Mouse (Mus musculus) CH12.LX (cell line): ENCODE results near the gene Dync1i1.

Experiments
- JUND ChIP-seq: conservative IDR thresholded peaks from 2 replicates; pipeline ENCODE4 v1.6.1; 2011; ENCODE audit warnings: low read depth, low read length, improper control_type of control experiment
- MAZ ChIP-seq: IDR thresholded peaks from 2 replicates; pipeline ENCODE4 v1.6.1; 2012; ENCODE audit warnings: low read depth, mild to moderate bottlenecking, inconsistent platforms, low read length, improper control_type of control experiment, moderate library complexity
- NELFE ChIP-seq: IDR thresholded peaks from 2 replicates; pipeline ENCODE4 v1.6.1; 2011; ENCODE audit warnings: low read depth, low read length, improper control_type of control experiment
- POLR2A ChIP-seq: IDR thresholded peaks from 2 replicates; pipeline ENCODE4 v1.6.1; 2011; ENCODE audit warnings: low read depth, mild to moderate bottlenecking, improper control_type of control experiment, low read length
- RAD21 ChIP-seq: IDR thresholded peaks from 2 replicates; pipeline ENCODE4 v1.6.1; 2011; ENCODE audit warnings: low read depth, mild to moderate bottlenecking, low read length, improper control_type of control experiment, moderate library complexity
- SIN3A ChIP-seq: IDR thresholded peaks from 2 replicates; pipeline ENCODE4 v1.6.1; 2012; ENCODE audit warnings: low read length, improper control_type of control experiment, inconsistent platforms
- USF2 ChIP-seq: conservative IDR thresholded peaks from 2 replicates; pipeline ENCODE4 v1.6.1; 2011; ENCODE audit warnings: low read depth, low read length, improper control_type of control experiment

GRCm38 (mm10) chr6:5966806-5967445 is 241.5 kb downstream of the Dync1i1 start:
- TF ChIP-seq NELFE, result no peak
- TF ChIP-seq SIN3A, result no peak
- no peak for TF ChIP-seq JUND
- TF ChIP-seq POLR2A, result no peak
- TF ChIP-seq MAZ, result no peak
- TF ChIP-seq USF2, result no peak
- no peak for TF ChIP-seq RAD21
